Mouse (Mus musculus) G1E (cell line): ENCODE measurements around the gene Arcn1.

Source experiments
- CTCF ChIP-seq: IDR thresholded peaks from 2 replicates; pipeline ENCODE4 v1.5.1; 2012; ENCODE audit warnings: low read depth, low read length, inconsistent platforms, mixed read lengths
- GATA1 ChIP-seq: IDR thresholded peaks from 2 replicates; pipeline ENCODE4 v1.6.1; 2012; ENCODE audit warnings: borderline replicate concordance, low read length, inconsistent platforms, mixed read lengths
- POLR2AphosphoS5 ChIP-seq: IDR thresholded peaks from 2 replicates; pipeline ENCODE4 v1.6.1; 2012; ENCODE audit warnings: low read depth, low read length, inconsistent platforms; ENCODE audit not compliant: insufficient replicate concordance

DNA sequence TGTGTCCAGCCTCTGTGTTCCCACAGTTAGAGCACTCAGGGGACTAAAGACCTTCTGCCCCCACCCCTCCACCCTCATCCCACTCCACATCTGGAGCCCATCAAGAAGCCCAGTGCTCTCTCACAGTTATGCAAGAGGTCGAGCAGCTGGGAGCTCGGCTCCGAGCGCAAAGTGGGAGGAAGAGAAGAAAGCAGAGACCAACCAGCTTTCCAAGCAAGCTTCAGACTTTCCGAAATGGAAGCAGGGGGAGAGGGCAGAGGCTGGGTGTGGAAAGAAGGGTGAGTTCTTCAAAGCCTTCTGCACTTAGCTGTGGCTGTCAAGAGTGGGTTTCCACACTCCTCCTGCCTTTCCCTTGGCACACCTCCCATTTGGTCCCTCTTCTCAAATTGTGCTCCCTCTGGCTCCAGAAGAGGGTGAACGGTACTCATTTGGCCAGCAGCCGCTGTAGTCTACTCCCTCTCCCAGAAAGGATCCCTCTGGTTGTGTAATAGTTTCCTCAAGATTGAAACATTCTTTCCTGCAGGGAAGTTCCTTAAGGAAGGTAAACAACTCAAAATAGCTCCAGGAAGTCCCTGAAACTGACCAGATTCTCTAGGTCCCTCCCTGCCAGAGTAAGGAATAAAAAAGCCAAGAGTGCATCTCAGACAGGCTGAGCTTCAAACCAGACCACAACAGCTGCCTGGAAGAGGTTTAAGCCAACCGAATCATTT lies 30.2 kb downstream of the Arcn1 start:
- no peak for TF ChIP-seq CTCF
- TF ChIP-seq GATA1: no peak
- no peak for TF ChIP-seq POLR2AphosphoS5
